Mouse (Mus musculus): ENCODE data around the gene Pxdc1. TPM values are rescaled to one million over a fixed set of nuclear protein-coding genes. Genes with fewer than 3 reads are reported as not detected.

Gene Pxdc1
- total RNA-seq (2022) = 1 to 10 TPM; 3.2 to 5.4 (median 5.1) TPM

- peak in 1 of 2 experiments; percentile 21 for DNase-seq (ENCODE audit: low spot score in 2 of 2)
These were observed at the start of gene Pxdc1 for GRCm38 (mm10) chr13:34653391-34653790. Gene Pxdc1, minus strand, starts transcription at chr13:34653486.

GRCm38 (mm10) chr13:34700630-34701029 is 47.3 kb upstream of the Pxdc1 start:
- no peak for DNase-seq (ENCODE audit: low spot score in 2 of 2)

GRCm38 (mm10) chr13:34700091-34700490 is 46.8 kb upstream of the Pxdc1 start:
- DNase-seq (ENCODE audit: low spot score in 2 of 2) = no peak

GRCm38 (mm10) chr13:34696734-34697332 is 43.5 kb upstream of the Pxdc1 start:
- DNase-seq (ENCODE audit: low spot score in 2 of 2) = no peak

GRCm38 (mm10) chr13:34693111-34693510 is 39.8 kb upstream of the Pxdc1 start:
- no peak for DNase-seq (ENCODE audit: low spot score in 2 of 2)

- no peak for DNase-seq (ENCODE audit: low spot score in 2 of 2)
These were observed 37.8 kb upstream of the Pxdc1 start for GRCm38 (mm10) chr13:34691049-34691448.

GRCm38 (mm10) chr13:34685008-34685765 is 31.9 kb upstream of the Pxdc1 start:
- no peak for DNase-seq (ENCODE audit: low spot score in 2 of 2)

GRCm38 (mm10) chr13:34683762-34684488 is 30.6 kb upstream of the Pxdc1 start:
- DNase-seq (ENCODE audit: low spot score in 2 of 2) = no peak

- DNase-seq (ENCODE audit: low spot score in 2 of 2) = no peak
These were observed 30.0 kb upstream of the Pxdc1 start for GRCm38 (mm10) chr13:34683270-34683669.

GRCm38 (mm10) chr13:34676507-34676906 is 23.2 kb upstream of the Pxdc1 start:
- no peak for DNase-seq (ENCODE audit: low spot score in 2 of 2)

- no peak for DNase-seq (ENCODE audit: low spot score in 2 of 2)
These were observed 22.6 kb upstream of the Pxdc1 start for GRCm38 (mm10) chr13:34675847-34676383.

- DNase-seq (ENCODE audit: low spot score in 2 of 2) = no peak
These were observed 20.1 kb upstream of the Pxdc1 start for GRCm38 (mm10) chr13:34673354-34673753.

GRCm38 (mm10) chr13:34669919-34670865 is 16.9 kb upstream of the Pxdc1 start:
- DNase-seq (ENCODE audit: low spot score in 2 of 2) = no peak

GRCm38 (mm10) chr13:34667197-34667596 is 13.9 kb upstream of the Pxdc1 start:
- no peak for DNase-seq (ENCODE audit: low spot score in 2 of 2)

- no peak for DNase-seq (ENCODE audit: low spot score in 2 of 2)
These were observed 11.8 kb upstream of the Pxdc1 start for GRCm38 (mm10) chr13:34665074-34665473.

GRCm38 (mm10) chr13:34663762-34664161 is 10.5 kb upstream of the Pxdc1 start:
- no peak for DNase-seq (ENCODE audit: low spot score in 2 of 2)

- no peak for DNase-seq (ENCODE audit: low spot score in 2 of 2)
These were observed 6.2 kb upstream of the Pxdc1 start for GRCm38 (mm10) chr13:34659507-34659906.

GRCm38 (mm10) chr13:34656351-34656750 is 3.1 kb upstream of the Pxdc1 start:
- DNase-seq (ENCODE audit: low spot score in 2 of 2) = no peak

- peak; percentile 51 to 59 for DNase-seq (ENCODE audit: low spot score in 2 of 2)
These were observed 689 bp downstream of the Pxdc1 start for GRCm38 (mm10) chr13:34652353-34653241.

GRCm38 (mm10) chr13:34652016-34652352 is 1.3 kb downstream of the Pxdc1 start:
- no peak for DNase-seq (ENCODE audit: low spot score in 2 of 2)
